Mouse (Mus musculus) heart, embryonic 12.5 days (tissue): Measurements from ENCODE around the gene Hcrt. TPM values are rescaled to one million over a fixed set of nuclear protein-coding genes. Genes with fewer than 3 reads are reported as not detected.
A peak's percentile ranks its signal among the peaks of the same experiment; 100 is the strongest.

ENCODE experiments used
- ATAC-seq: fragments of 200-750 bp; cut with Nextera tagmentation; 2 replicates; pipeline ENCODE4 v1.8.0; 2017; ENCODE audit warnings: moderate TSS enrichment, moderate library complexity; ENCODE audit not compliant: insufficient number of reproducible peaks, low FRiP score
- H3K27ac ChIP-seq: fragments of 300-500 bp; sonication (generic); 2 replicates; pipeline ENCODE4 v1.5.1; 2016; ENCODE audit warnings: mild to moderate bottlenecking, moderate library complexity; ENCODE audit not compliant: poor library complexity, severe bottlenecking
- H3K27me3 ChIP-seq: fragments of 300-500 bp; sonication (generic); replicated peaks from 2 replicates; pipeline ENCODE4 v1.6.1; 2016; ENCODE audit warnings: mild to moderate bottlenecking, moderate library complexity
- H3K36me3 ChIP-seq: fragments of 300-500 bp; sonication (generic); 2 replicates; pipeline ENCODE4 v1.6.1; 2016; ENCODE audit warnings: mild to moderate bottlenecking, moderate library complexity
- H3K4me1 ChIP-seq: fragments of 300-500 bp; sonication (generic); replicated peaks from 2 replicates; pipeline ENCODE4 v1.6.1; 2016; ENCODE audit warnings: mild to moderate bottlenecking
- H3K4me2 ChIP-seq: fragments of 300-500 bp; sonication (generic); 2 replicates; pipeline ENCODE4 v1.6.1; 2016; ENCODE audit warnings: mild to moderate bottlenecking, moderate library complexity
- H3K4me3 ChIP-seq: fragments of 300-500 bp; sonication (generic); 2 replicates; pipeline ENCODE4 v1.5.1; 2016; ENCODE audit warnings: mild to moderate bottlenecking
- H3K9ac ChIP-seq: fragments of 300-500 bp; sonication (generic); 2 replicates; pipeline ENCODE4 v1.6.1; 2016; ENCODE audit warnings: mild to moderate bottlenecking, moderate library complexity
- H3K9me3 ChIP-seq: fragments of 300-500 bp; sonication (generic); replicated peaks from 2 replicates; pipeline ENCODE4 v1.6.1; 2016; ENCODE audit warnings: mild to moderate bottlenecking, moderate library complexity
- WGBS: fragments of 180-500 bp; shearing (Covaris S2); methylation state at CpG from one replicate; pipeline ENCODE4 v1.1.7; 2016; 5-methylcytosine and 5-hydroxymethylcytosine counted together
- polyA plus RNA-seq: library from polyadenylated mRNA; unstranded; fragments of >200 nt; fragmentation: Nextera tagmentation; extraction: Ambion mirVana; gene quantifications from 2 replicates; pipeline ENCODE4 v1.2.1, GENCODE M21; 2016

Gene Hcrt
- polyA plus RNA-seq, 1 experiment from 2014 or later = not detected

DNA sequence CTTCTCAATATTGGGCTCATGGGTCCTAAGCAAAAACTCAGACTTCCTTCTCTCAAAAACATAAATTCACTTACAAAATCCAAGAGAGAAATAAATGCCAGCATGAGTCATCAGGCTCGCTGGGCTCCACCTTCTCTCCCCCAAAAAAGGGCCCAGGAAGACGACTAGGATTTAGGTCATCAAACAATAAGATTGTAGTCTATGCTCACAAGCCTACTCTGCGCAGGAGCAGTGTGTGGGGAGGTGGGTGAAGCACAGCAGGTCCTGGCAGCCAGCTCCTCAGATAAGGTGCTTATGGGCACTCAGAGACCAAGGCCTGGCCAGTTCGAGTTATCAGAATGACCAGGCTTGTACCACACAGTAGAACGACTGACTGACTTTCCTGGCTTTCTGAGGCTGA lies 42.4 kb downstream of the Hcrt start:
- Histone ChIP-seq H3K36me3 (peaks cover 40% of the 10 kb centered on the region), H3K9ac (peak overlapping the region; percentile 42; the same call in 1 of the 2 replicates), H3K27ac (peak overlapping the region; percentile 82), H3K4me2 (0 out of 2 replicates have a peak overlapping the region, but pooled peaks have one; percentile 15), H3K4me1 (peaks cover 49% of the 10 kb centered on the region), H3K9me3 (no peaks in the 10 kb centered on the region), H3K4me3 (no peak overlapping the region), H3K27me3 (no peaks in the 10 kb centered on the region)
- 32% methylated on average over 5 of the region's 5 CpGs for WGBS
- no peak for ATAC-seq

- 80% methylated on average over 11 of the region's 11 CpGs for WGBS
These were observed 42.8 kb downstream of the Hcrt start for GRCm38 (mm10) chr11:100719893-100720292.

GRCm38 (mm10) chr11:100719312-100719711 lies 43.4 kb downstream of the Hcrt start:
- Histone ChIP-seq H3K4me1 (peaks cover 42% of the 10 kb centered on the region), H3K9me3 (no peaks in the 10 kb centered on the region), H3K36me3 (peaks cover 45% of the 10 kb centered on the region)

More at GRCm38 (mm10) chr11:100719893-100720292, 42.8 kb downstream of the Hcrt start:
- H3K9ac ChIP-seq = no peak overlapping the region
- no peaks in the 10 kb centered on the region for H3K27me3 ChIP-seq
- H3K4me3 ChIP-seq = no peak overlapping the region
- peaks cover 44% of the 10 kb centered on the region for H3K4me1 ChIP-seq
- no peak overlapping the region for H3K4me2 ChIP-seq
- H3K9me3 ChIP-seq = no peaks in the 10 kb centered on the region
- no peak for ATAC-seq
- peaks cover 44% of the 10 kb centered on the region for H3K36me3 ChIP-seq
- peak overlapping the region; percentile 82; the same call in 1 of the 2 replicates for H3K27ac ChIP-seq

GRCm38 (mm10) chr11:100718866-100719265 lies 43.9 kb downstream of the Hcrt start:
- peaks cover 45% of the 10 kb centered on the region for H3K36me3 ChIP-seq

More at GRCm38 (mm10) chr11:100719312-100719711, 43.4 kb downstream of the Hcrt start:
- no peak overlapping the region for H3K4me2 ChIP-seq
- H3K27ac ChIP-seq = no peak overlapping the region
- ATAC-seq = no peak
- 83% methylated on average over 2 of the region's 3 CpGs for WGBS
- H3K9ac ChIP-seq = no peak overlapping the region
- H3K4me3 ChIP-seq = no peak overlapping the region
- H3K27me3 ChIP-seq = no peaks in the 10 kb centered on the region

DNA sequence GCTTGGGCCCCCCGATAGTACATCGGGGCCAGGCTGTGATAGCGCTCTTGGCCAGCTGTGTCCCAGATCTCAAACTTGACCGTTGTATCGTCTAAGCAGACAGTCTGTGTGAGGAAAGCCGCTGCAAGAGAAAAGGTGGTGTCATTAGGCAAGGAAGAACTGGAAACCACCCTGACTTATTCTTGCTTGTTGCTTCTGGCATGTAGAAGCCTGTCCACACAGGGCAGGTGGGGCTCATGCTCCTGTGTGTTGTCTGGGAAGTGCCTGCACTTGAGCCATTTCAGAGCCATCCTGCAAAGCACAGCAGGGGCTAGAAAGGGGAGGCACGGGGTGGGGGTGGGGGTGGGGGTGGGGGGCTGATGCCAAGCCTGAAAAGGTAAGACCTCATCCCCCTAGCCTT lies 44.3 kb downstream of the Hcrt start:
- Histone ChIP-seq H3K27me3 (no peaks in the 10 kb centered on the region), H3K27ac (no peak overlapping the region), H3K4me2 (no peak overlapping the region), H3K9ac (no peak overlapping the region), H3K9me3 (no peaks in the 10 kb centered on the region), H3K4me3 (no peak overlapping the region), H3K4me1 (peaks cover 48% of the 10 kb centered on the region), H3K36me3 (peaks cover 45% of the 10 kb centered on the region)
- ATAC-seq = no peak
- 94% methylated on average over 7 of the region's 7 CpGs for WGBS

More at GRCm38 (mm10) chr11:100718866-100719265, 43.9 kb downstream of the Hcrt start:
- Histone ChIP-seq H3K9ac (no peak overlapping the region), H3K9me3 (no peaks in the 10 kb centered on the region), H3K27me3 (no peaks in the 10 kb centered on the region), H3K27ac (no peak overlapping the region), H3K4me3 (no peak overlapping the region), H3K4me1 (peaks cover 44% of the 10 kb centered on the region), H3K4me2 (no peak overlapping the region)
- ATAC-seq = no peak
- 88% methylated on average over 4 of the region's 4 CpGs for WGBS

- no peaks in the 10 kb centered on the region for H3K9me3 ChIP-seq
- no peak for ATAC-seq
- H3K4me3 ChIP-seq = no peak overlapping the region
- H3K9ac ChIP-seq = no peak overlapping the region
- 78% methylated on average over 3 of the region's 3 CpGs for WGBS
- no peaks in the 10 kb centered on the region for H3K27me3 ChIP-seq
- peaks cover 45% of the 10 kb centered on the region for H3K36me3 ChIP-seq
- no peak overlapping the region for H3K4me2 ChIP-seq
- H3K4me1 ChIP-seq = peaks cover 42% of the 10 kb centered on the region
- H3K27ac ChIP-seq = no peak overlapping the region
These were observed 46.1 kb downstream of the Hcrt start for GRCm38 (mm10) chr11:100716649-100717048.

DNA sequence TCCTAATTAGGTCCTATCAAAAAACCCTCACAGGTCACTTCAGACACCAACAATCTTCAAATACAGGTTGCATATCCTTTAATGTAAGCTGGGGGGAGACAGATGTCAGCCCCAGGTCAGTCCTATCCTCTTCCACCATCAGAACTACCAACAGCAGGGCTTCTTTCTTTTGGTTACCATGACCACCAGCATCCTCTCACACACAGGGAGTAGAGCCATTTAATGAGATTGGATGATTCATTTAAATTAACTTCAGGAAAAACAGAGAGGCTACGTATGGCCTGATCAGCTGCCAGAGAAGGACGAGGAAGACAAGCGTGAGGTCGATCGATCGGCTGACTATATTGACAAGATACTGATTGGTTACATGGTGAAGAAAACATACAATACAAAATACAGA lies 47.8 kb downstream of the Hcrt start:
- Histone ChIP-seq H3K9me3 (no peaks in the 10 kb centered on the region), H3K9ac (no peak overlapping the region), H3K36me3 (peaks cover 57% of the 10 kb centered on the region), H3K4me1 (peaks cover 34% of the 10 kb centered on the region), H3K4me2 (no peak overlapping the region), H3K27me3 (no peaks in the 10 kb centered on the region), H3K4me3 (no peak overlapping the region), H3K27ac (no peak overlapping the region)
- WGBS = 89% methylated on average over 6 of the region's 6 CpGs
- no peak for ATAC-seq

DNA sequence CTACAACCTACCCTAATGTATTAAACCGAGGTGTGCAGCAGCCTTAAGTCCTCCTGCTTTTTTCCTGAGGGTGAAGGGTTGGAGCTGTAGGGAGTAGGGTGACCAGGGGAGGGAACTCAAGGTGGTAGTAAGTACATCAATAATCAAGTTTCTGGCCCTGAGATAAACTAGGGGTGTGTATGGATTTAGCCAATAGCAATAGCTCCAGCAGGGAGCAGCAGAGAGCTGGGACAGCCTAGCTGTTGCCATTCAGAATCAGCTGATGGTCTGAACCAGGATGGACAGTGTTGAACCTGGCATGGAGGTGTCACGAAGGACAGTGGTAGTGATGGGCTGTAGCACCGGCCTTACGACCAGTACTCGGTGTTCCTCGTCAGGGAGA lies 48.2 kb downstream of the Hcrt start:
- peak overlapping the region; percentile 76 for H3K27ac ChIP-seq
- H3K9me3 ChIP-seq = no peaks in the 10 kb centered on the region
- H3K27me3 ChIP-seq = no peaks in the 10 kb centered on the region
- WGBS = 39% methylated on average over 6 of the region's 6 CpGs
- peak overlapping the region; percentile 67; the same call in 1 of the 2 replicates for H3K9ac ChIP-seq
- 0 out of 2 replicates have a peak, but pooled peaks have one; percentile 12 for ATAC-seq
- peak overlapping the region; percentile 33; the same call in 1 of the 2 replicates for H3K4me3 ChIP-seq
- peak overlapping the region; percentile 71 for H3K4me2 ChIP-seq
- H3K36me3 ChIP-seq = peaks cover 61% of the 10 kb centered on the region
- H3K4me1 ChIP-seq = peaks cover 29% of the 10 kb centered on the region

DNA sequence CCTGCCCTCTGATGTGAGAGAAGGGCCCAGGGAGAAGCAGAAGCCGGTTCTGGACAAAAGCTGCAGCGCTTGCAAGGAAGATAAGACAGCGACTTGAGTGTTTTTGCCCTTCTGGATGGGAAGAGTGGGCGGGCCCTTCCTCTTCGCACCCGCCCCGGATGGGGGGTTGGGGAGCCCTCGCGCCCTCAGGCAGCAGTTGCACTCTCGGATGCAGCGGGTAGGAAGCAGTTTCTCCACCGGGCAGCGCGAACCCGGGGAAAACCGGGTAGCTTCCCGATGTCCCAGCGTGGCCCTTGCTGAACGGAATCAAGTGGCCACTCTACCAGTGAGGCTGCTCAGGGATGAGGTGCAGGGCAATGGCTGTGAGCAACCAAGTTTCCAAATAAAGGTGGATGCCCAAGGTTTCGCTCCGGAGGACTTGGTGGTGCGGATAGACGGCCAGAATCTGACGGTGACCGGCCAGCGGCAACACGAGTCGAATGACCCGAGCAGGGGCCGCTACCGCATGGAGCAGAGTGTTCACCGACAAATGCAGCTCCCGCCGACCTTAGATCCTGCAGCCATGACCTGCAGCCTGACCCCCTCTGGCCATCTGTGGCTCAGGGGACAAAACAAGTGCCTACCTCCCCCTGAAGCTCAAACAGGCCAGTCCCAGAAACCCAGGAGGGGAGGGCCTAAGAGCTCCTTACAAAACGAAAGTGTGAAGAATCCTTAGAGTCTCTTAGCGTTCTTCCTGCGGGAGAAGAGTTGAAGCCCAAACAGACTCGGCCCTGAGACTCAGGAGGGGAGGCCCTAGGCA lies 48.8 kb downstream of the Hcrt start, which contains the start of gene Hspb9:
Hspb9 (plus strand) TSS at position 116 of the 799 bp plus-strand sequence.
- no peaks in the 10 kb centered on the region for H3K9me3 ChIP-seq
- 2% methylated on average over 38 of the region's 38 CpGs for WGBS
- H3K27me3 ChIP-seq = no peaks in the 10 kb centered on the region
- peak; percentile 76 for ATAC-seq
- H3K27ac ChIP-seq = peak within 1 kb of the TSS; percentile 76
- peaks cover 62% of the 10 kb centered on the region for H3K36me3 ChIP-seq
- peaks cover 29% of the 10 kb centered on the region for H3K4me1 ChIP-seq
- H3K4me3 ChIP-seq = peak within 1 kb of the TSS; percentile 33
- H3K4me2 ChIP-seq = peak within 1 kb of the TSS; percentile 71
- H3K9ac ChIP-seq = peak within 1 kb of the TSS; percentile 67

GRCm38 (mm10) chr11:100713174-100713573 lies 49.6 kb downstream of the Hcrt start:
- ATAC-seq = no peak
- peak overlapping the region; percentile 33 for H3K4me3 ChIP-seq
- peak overlapping the region; percentile 71 for H3K4me2 ChIP-seq
- no peaks in the 10 kb centered on the region for H3K27me3 ChIP-seq
- peak overlapping the region; percentile 67 for H3K9ac ChIP-seq
- 51% methylated on average over 4 of the region's 4 CpGs for WGBS
- H3K4me1 ChIP-seq = peaks cover 29% of the 10 kb centered on the region
- peaks cover 62% of the 10 kb centered on the region for H3K36me3 ChIP-seq
- H3K9me3 ChIP-seq = no peaks in the 10 kb centered on the region
- H3K27ac ChIP-seq = peak overlapping the region; percentile 76

DNA sequence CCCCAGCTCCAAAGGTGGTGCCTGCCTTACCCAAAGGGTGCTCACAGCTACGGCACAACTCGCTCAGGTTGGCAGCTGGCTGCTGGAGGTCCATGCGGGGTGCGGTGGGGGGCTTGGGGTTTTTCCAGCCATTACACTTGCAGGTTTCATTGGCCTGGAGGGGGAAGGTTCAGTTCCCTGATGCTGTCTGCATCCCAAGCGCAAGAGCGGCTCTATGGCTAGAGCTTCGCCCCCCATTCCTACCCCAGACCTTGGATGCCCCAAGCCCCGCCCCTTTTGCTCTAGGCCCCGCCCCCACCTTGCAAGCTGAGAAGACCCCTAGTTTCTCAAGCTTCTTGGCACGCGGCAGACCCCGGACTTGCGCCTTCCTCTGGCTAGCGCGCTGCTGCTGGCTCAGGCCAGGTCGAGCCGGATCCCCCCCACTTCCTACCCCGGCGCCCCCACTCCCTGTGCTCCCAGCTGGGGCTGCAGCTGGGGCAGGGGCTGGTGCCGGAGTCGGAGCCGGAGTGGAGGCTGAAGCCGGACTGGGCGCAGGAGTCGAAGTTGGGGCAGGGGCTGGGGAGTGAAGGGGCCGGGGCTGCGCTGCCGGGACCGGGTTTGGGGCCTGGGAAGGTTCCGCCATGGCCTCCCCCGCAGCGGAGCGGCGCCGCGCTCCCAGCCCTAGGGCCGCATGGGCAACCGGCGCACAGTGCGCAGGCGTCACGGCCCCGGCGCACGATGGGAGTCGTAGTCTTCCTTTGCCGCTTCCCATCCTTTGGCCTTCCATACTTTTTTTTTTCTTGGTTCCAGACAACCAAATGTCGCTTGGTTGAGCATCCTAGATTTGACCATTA lies 50.7 kb downstream of the Hcrt start, which contains the start of gene Kat2a:
Kat2a (minus strand) TSS at position 683 of the 833 bp plus-strand sequence.
- ATAC-seq = peak; percentile 84
- peak within 1 kb of the TSS; percentile 76 for H3K27ac ChIP-seq
- H3K4me2 ChIP-seq = peak within 1 kb of the TSS; percentile 78
- 2% methylated on average over 43 of the region's 48 CpGs for WGBS
- H3K4me1 ChIP-seq = peaks cover 29% of the 10 kb centered on the region
- H3K4me3 ChIP-seq = peak within 1 kb of the TSS; percentile 98
- H3K36me3 ChIP-seq = peaks cover 62% of the 10 kb centered on the region
- H3K9me3 ChIP-seq = no peaks in the 10 kb centered on the region
- H3K27me3 ChIP-seq = no peaks in the 10 kb centered on the region
- peak within 1 kb of the TSS; percentile 95 for H3K9ac ChIP-seq
